Mouse (Mus musculus) embryonic facial prominence, embryonic 13.5 days (tissue): ENCODE measurements at regions not wholly inside any gene's neighbourhood (a gene's known extent, or its start where the extent isn't known, plus 50 kb on each side); places are given as distances from the start of the nearest gene placed in this dataset.

Experiments used
- ATAC-seq: fragments of 200-750 bp; cut with Nextera tagmentation; 2 replicates; pipeline ENCODE4 v1.8.0; 2017; ENCODE audit warnings: low read depth; ENCODE audit not compliant: insufficient number of reproducible peaks, insufficient read depth, low FRiP score, low TSS enrichment
- H3K27ac ChIP-seq: fragments of 300-500 bp; sonication (generic); 2 replicates; pipeline ENCODE4 v1.5.1; 2015; ENCODE audit warnings: moderate library complexity, mild to moderate bottlenecking, inconsistent platforms
- H3K27me3 ChIP-seq: fragments of 300-500 bp; sonication (generic); 2 replicates; pipeline ENCODE4 v1.6.1; 2015; ENCODE audit warnings: mild to moderate bottlenecking, inconsistent platforms
- H3K36me3 ChIP-seq: fragments of 300-500 bp; sonication (generic); 2 replicates; pipeline ENCODE4 v1.6.1; 2015; ENCODE audit warnings: mild to moderate bottlenecking, inconsistent platforms
- H3K4me1 ChIP-seq: fragments of 300-500 bp; sonication (generic); 2 replicates; pipeline ENCODE4 v1.6.1; 2015; ENCODE audit warnings: inconsistent platforms
- H3K4me2 ChIP-seq: fragments of 300-500 bp; sonication (generic); 2 replicates; pipeline ENCODE4 v1.6.1; 2015; ENCODE audit warnings: moderate library complexity, mild to moderate bottlenecking, inconsistent platforms
- H3K4me3 ChIP-seq: fragments of 300-500 bp; sonication (generic); 2 replicates; pipeline ENCODE4 v1.5.1; 2015; ENCODE audit warnings: mild to moderate bottlenecking, inconsistent platforms
- H3K9ac ChIP-seq: fragments of 300-500 bp; sonication (generic); 2 replicates; pipeline ENCODE4 v1.6.1; 2015; ENCODE audit warnings: mild to moderate bottlenecking, inconsistent platforms
- H3K9me3 ChIP-seq: fragments of 300-500 bp; sonication (generic); 2 replicates; pipeline ENCODE4 v1.6.1; 2016; ENCODE audit warnings: inconsistent platforms
- WGBS: fragments of 180-500 bp; shearing (Covaris S2); methylation state at CpG from one replicate; pipeline ENCODE4 v1.1.7; 2015; ENCODE audit warnings: mixed read lengths; 5-methylcytosine and 5-hydroxymethylcytosine counted together

GRCm38 (mm10) chr1:35846224-35846936, 221.8 kb upstream of the Hs6st1 start:
- Histone ChIP-seq H3K27ac (no peak overlapping the region), H3K4me1 (no peaks in the 10 kb centered on the region; the same call in 1 of the 2 replicates), H3K9me3 (no peaks in the 10 kb centered on the region), H3K9ac (no peak overlapping the region), H3K27me3 (no peaks in the 10 kb centered on the region), H3K36me3 (no peaks in the 10 kb centered on the region), H3K4me2 (no peak overlapping the region), H3K4me3 (no peak overlapping the region)
- WGBS, result 60% methylated on average over 11 of the region's 11 CpGs
- ATAC-seq, result no peak

GRCm38 (mm10) chr1:35848160-35848954, 219.8 kb upstream of the Hs6st1 start:
- Histone ChIP-seq H3K36me3 (no peaks in the 10 kb centered on the region), H3K4me3 (no peak overlapping the region), H3K4me2 (no peak overlapping the region), H3K27ac (no peak overlapping the region), H3K9ac (no peak overlapping the region), H3K27me3 (no peaks in the 10 kb centered on the region), H3K9me3 (no peaks in the 10 kb centered on the region), H3K4me1 (no peaks in the 10 kb centered on the region; the same call in 1 of the 2 replicates)
- no peak for ATAC-seq
- WGBS, result 82% methylated on average over 12 of the region's 12 CpGs

- no peak overlapping the region for H3K4me3 ChIP-seq
- WGBS, result 71% methylated on average over 11 of the region's 11 CpGs
- no peak overlapping the region for H3K9ac ChIP-seq
- no peak for ATAC-seq
- H3K27me3 ChIP-seq, result no peaks in the 10 kb centered on the region
- no peaks in the 10 kb centered on the region; the same call in 1 of the 2 replicates for H3K4me1 ChIP-seq
- H3K36me3 ChIP-seq, result no peaks in the 10 kb centered on the region
- no peak overlapping the region for H3K27ac ChIP-seq
- 0 out of 2 replicates have a peak overlapping the region, but pooled peaks have one; percentile 16 for H3K4me2 ChIP-seq
- no peaks in the 10 kb centered on the region for H3K9me3 ChIP-seq
These were observed 218.6 kb upstream of the Hs6st1 start for GRCm38 (mm10) chr1:35849406-35850190.

- H3K27me3 ChIP-seq, result no peaks in the 10 kb centered on the region
- H3K9me3 ChIP-seq, result no peaks in the 10 kb centered on the region
- no peak overlapping the region for H3K27ac ChIP-seq
- no peaks in the 10 kb centered on the region for H3K36me3 ChIP-seq
- no peak overlapping the region for H3K9ac ChIP-seq
- no peaks in the 10 kb centered on the region; the same call in 1 of the 2 replicates for H3K4me1 ChIP-seq
- H3K4me2 ChIP-seq, result 0 out of 2 replicates have a peak overlapping the region, but pooled peaks have one; percentile 16
- WGBS, result 74% methylated on average over 8 of the region's 8 CpGs
- ATAC-seq, result no peak
- H3K4me3 ChIP-seq, result no peak overlapping the region
These were observed 218.0 kb upstream of the Hs6st1 start for GRCm38 (mm10) chr1:35850191-35850545.

- H3K36me3 ChIP-seq, result no peaks in the 10 kb centered on the region
- no peak overlapping the region for H3K4me3 ChIP-seq
- ATAC-seq, result no peak
- H3K27ac ChIP-seq, result no peak overlapping the region
- no peak overlapping the region for H3K4me2 ChIP-seq
- 76% methylated on average over 9 of the region's 9 CpGs for WGBS
- no peaks in the 10 kb centered on the region for H3K9me3 ChIP-seq
- no peaks in the 10 kb centered on the region for H3K27me3 ChIP-seq
- no peak overlapping the region for H3K9ac ChIP-seq
- H3K4me1 ChIP-seq, result no peaks in the 10 kb centered on the region; the same call in 1 of the 2 replicates
These were observed 217.6 kb upstream of the Hs6st1 start for GRCm38 (mm10) chr1:35850566-35851085.

GRCm38 (mm10) chr1:35851681-35852409, 216.4 kb upstream of the Hs6st1 start:
- Histone ChIP-seq H3K4me1 (no peaks in the 10 kb centered on the region; the same call in 1 of the 2 replicates), H3K36me3 (no peaks in the 10 kb centered on the region), H3K27ac (no peak overlapping the region), H3K9ac (no peak overlapping the region), H3K9me3 (no peaks in the 10 kb centered on the region), H3K4me3 (no peak overlapping the region), H3K4me2 (no peak overlapping the region), H3K27me3 (no peaks in the 10 kb centered on the region)
- 89% methylated on average over 4 of the region's 4 CpGs for WGBS
- ATAC-seq, result no peak

GRCm38 (mm10) chr1:35853018-35853417, 215.2 kb upstream of the Hs6st1 start:
- no peaks in the 10 kb centered on the region; the same call in 1 of the 2 replicates for H3K4me1 ChIP-seq
- no peaks in the 10 kb centered on the region for H3K36me3 ChIP-seq
- no peak overlapping the region for H3K27ac ChIP-seq
- no peak overlapping the region for H3K4me3 ChIP-seq
- ATAC-seq, result no peak
- WGBS, result 84% methylated on average over 1 of the region's 1 CpGs
- H3K27me3 ChIP-seq, result no peaks in the 10 kb centered on the region
- H3K9ac ChIP-seq, result no peak overlapping the region
- no peak overlapping the region for H3K4me2 ChIP-seq
- H3K9me3 ChIP-seq, result no peaks in the 10 kb centered on the region

- no peaks in the 10 kb centered on the region for H3K27me3 ChIP-seq
- no peaks in the 10 kb centered on the region for H3K9me3 ChIP-seq
- H3K4me3 ChIP-seq, result no peak overlapping the region
- no peaks in the 10 kb centered on the region for H3K36me3 ChIP-seq
- no peak overlapping the region for H3K27ac ChIP-seq
- no peak for ATAC-seq
- H3K4me2 ChIP-seq, result no peak overlapping the region
- H3K4me1 ChIP-seq, result no peaks in the 10 kb centered on the region
- H3K9ac ChIP-seq, result no peak overlapping the region
- 92% methylated on average over 4 of the region's 4 CpGs for WGBS
These were observed 212.6 kb upstream of the Hs6st1 start for GRCm38 (mm10) chr1:35855650-35856049.

- Histone ChIP-seq H3K4me1 (no peaks in the 10 kb centered on the region), H3K27me3 (no peaks in the 10 kb centered on the region), H3K4me2 (no peak overlapping the region), H3K9ac (no peak overlapping the region), H3K4me3 (no peak overlapping the region), H3K27ac (no peak overlapping the region), H3K9me3 (no peaks in the 10 kb centered on the region), H3K36me3 (no peaks in the 10 kb centered on the region)
- 62% methylated on average over 3 of the region's 3 CpGs for WGBS
- ATAC-seq, result no peak
These were observed 209.9 kb upstream of the Hs6st1 start for GRCm38 (mm10) chr1:35858342-35858741.

GRCm38 (mm10) chr1:35860779-35861178, 207.4 kb upstream of the Hs6st1 start:
- Histone ChIP-seq H3K4me2 (no peak overlapping the region), H3K4me3 (no peak overlapping the region), H3K4me1 (no peaks in the 10 kb centered on the region), H3K27ac (no peak overlapping the region), H3K9ac (no peak overlapping the region), H3K36me3 (no peaks in the 10 kb centered on the region), H3K27me3 (no peaks in the 10 kb centered on the region), H3K9me3 (no peaks in the 10 kb centered on the region)
- 93% methylated on average over 5 of the region's 5 CpGs for WGBS
- no peak for ATAC-seq

GRCm38 (mm10) chr1:35862196-35862595, 206.0 kb upstream of the Hs6st1 start:
- Histone ChIP-seq H3K27me3 (no peaks in the 10 kb centered on the region), H3K9me3 (no peaks in the 10 kb centered on the region), H3K36me3 (no peaks in the 10 kb centered on the region), H3K4me3 (no peak overlapping the region), H3K4me1 (no peaks in the 10 kb centered on the region), H3K4me2 (no peak overlapping the region), H3K27ac (no peak overlapping the region), H3K9ac (no peak overlapping the region)
- ATAC-seq, result no peak
- 89% methylated on average over 5 of the region's 5 CpGs for WGBS
